17 mouse cellular contexts compared by ENCODE assay signal in genomic region chr17:46056288-46056687, GRCm38 (mm10). TPM values are rescaled to one million over a fixed set of nuclear protein-coding genes. Genes with fewer than 3 reads are reported as not detected.
A peak's percentile ranks its signal among the peaks of the same experiment; 100 is the strongest.
DNase-seq lines count a peak whose midpoint lies in the region; ATAC-seq and TF ChIP-seq lines count a peak whose summit lies in the region.
"Had no signal": no experiment of that assay in that cellular context is flagged by ENCODE, and none has a peak within 500 bp of the region (broad histone marks: within the 10 kb centered on the region; RNA-seq: fewer than 3 reads in every experiment).

No protein-coding gene starts in this region.

- 61% methylated on average over 7 of the region's 7 CpGs for WGBS in kidney, embryonic 16.5 days
- 81% methylated on average over 7 of the region's 7 CpGs for WGBS in spleen, adult 2 months

- no peak for TF ChIP-seq POLR2A in spleen, adult 2 months (IDR thresholded peaks at IDR 0.05; ENCODE audit: low read depth, low read length)

- no peak overlapping the region for H3K27ac ChIP-seq in kidney, embryonic 16.5 days (ENCODE audit: low read length)
- H3K27ac ChIP-seq in spleen, adult 2 months (ENCODE audit: insufficient read depth, low read length), result peak overlapping the region; percentile 33
- H3K27ac ChIP-seq: forebrain, embryonic 15.5 days; hindbrain, embryonic 15.5 days; neural tube, embryonic 13.5 days had no signal

- H3K27me3 ChIP-seq in kidney, embryonic 16.5 days (ENCODE audit: insufficient read depth, low read length), result no peaks in the 10 kb centered on the region
- H3K27me3 ChIP-seq in spleen, adult 2 months (ENCODE audit: control insufficient read depth, insufficient read depth, low read length), result no peaks in the 10 kb centered on the region
- H3K27me3 ChIP-seq: forebrain, embryonic 15.5 days; hindbrain, embryonic 15.5 days; neural tube, embryonic 13.5 days had no signal

- H3K4me1 ChIP-seq in kidney, embryonic 16.5 days (ENCODE audit: insufficient read depth, low read length), result peaks cover 29% of the 10 kb centered on the region
- H3K4me1 ChIP-seq in spleen, adult 2 months (ENCODE audit: control insufficient read depth, insufficient read depth, insufficient read length), result no peaks in the 10 kb centered on the region; the same call in none of the 2 replicates
- H3K4me1 ChIP-seq: forebrain, embryonic 15.5 days; neural tube, embryonic 13.5 days had no signal

- no peaks in the 10 kb centered on the region for H3K9me3 ChIP-seq in kidney, embryonic 16.5 days (ENCODE audit: low read length)
- H3K9me3 ChIP-seq: forebrain, embryonic 15.5 days; hindbrain, embryonic 15.5 days; neural tube, embryonic 13.5 days had no signal

- DNase-seq in cerebellum, postnatal 10 days, result peak; percentile 66 to 72
- no peak for DNase-seq in cerebellum, adult 18-20 months
- peak; percentile 35 for DNase-seq in kidney, adult 9 months
- DNase-seq in spleen, adult 2 months (ENCODE audit: low read depth in 1 of 2, low spot score in 2 of 2), result no peak
- no peak for DNase-seq in spleen, postnatal 4 days (ENCODE audit: low spot score in 2 of 2)
- DNase-seq in frontal cortex, postnatal 25 days (ENCODE audit: low spot score in 2 of 2), result no peak
- no peak for DNase-seq in heart, postnatal 4 days
- DNase-seq: cerebellum, adult 9-10 months; gastrocnemius, postnatal 14 days; liver; lung, postnatal 4 days; spleen, adult 18-20 months; thymus, adult 2 months had no signal

- ATAC-seq in kidney, embryonic 16.5 days (ENCODE audit: low FRiP score, low TSS enrichment), result no peak
- ATAC-seq: forebrain, embryonic 15.5 days had no signal

- H3K4me3 ChIP-seq in kidney, embryonic 16.5 days (ENCODE audit: low read length), result no peak overlapping the region
- no peak overlapping the region for H3K4me3 ChIP-seq in spleen, adult 2 months (ENCODE audit: extremely low read depth, insufficient read depth, insufficient read length)
- H3K4me3 ChIP-seq: forebrain, embryonic 15.5 days; hindbrain, embryonic 15.5 days; neural tube, embryonic 13.5 days had no signal

- H3K4me2 ChIP-seq in kidney, embryonic 16.5 days (replicated peaks; ENCODE audit: low read depth, low read length), result no peak overlapping the region
- H3K4me2 ChIP-seq: forebrain, embryonic 15.5 days; hindbrain, embryonic 15.5 days; neural tube, embryonic 13.5 days had no signal

- no peak for TF ChIP-seq CTCF in spleen, adult 2 months (IDR thresholded peaks at IDR 0.05; ENCODE audit: extremely low read depth, insufficient read depth, insufficient read length, insufficient replicate concordance)

- H3K36me3 ChIP-seq in kidney, embryonic 16.5 days (ENCODE audit: insufficient read depth, low read length), result no peaks in the 10 kb centered on the region
- no peaks in the 10 kb centered on the region for H3K36me3 ChIP-seq in spleen, adult 2 months (ENCODE audit: control insufficient read depth, insufficient read depth, low read length)
- H3K36me3 ChIP-seq: forebrain, embryonic 15.5 days; hindbrain, embryonic 15.5 days; neural tube, embryonic 13.5 days had no signal

- H3K9ac ChIP-seq in kidney, embryonic 16.5 days (replicated peaks; ENCODE audit: low read length), result no peak overlapping the region
- H3K9ac ChIP-seq: forebrain, embryonic 15.5 days; hindbrain, embryonic 15.5 days; neural tube, embryonic 13.5 days had no signal

RNA-seq across cellular contexts. Expression of gene Vegfa, which starts 24.1 kb away (rescaled TPM):
- polyA plus RNA-seq in kidney, embryonic 16.5 days (2015; fragmentation: Nextera tagmentation; extraction: Ambion mirVana), result 5.7 and 5.9 TPM in 2 replicates
- 92.9 and 106 TPM in 2 replicates for polyA plus RNA-seq in spleen, adult 2 months (2012; rRNA removed)
- 100 to 1,000 TPM; 192 to 209 TPM for total RNA-seq in heart, postnatal 4 days (2021)

RNA-seq across cellular contexts. Expression of gene Mrps18a, which starts 54.5 kb away (rescaled TPM):
- polyA plus RNA-seq in kidney, embryonic 16.5 days (2015; fragmentation: Nextera tagmentation; extraction: Ambion mirVana), result 159 and 162 TPM in 2 replicates
- polyA plus RNA-seq in spleen, adult 2 months (2012; rRNA removed), result 27.4 and 29.7 TPM in 2 replicates
- 100 to 1,000 TPM; 106 to 110 TPM for total RNA-seq in heart, postnatal 4 days (2021)

Comparison
In these comparisons a context has a peak if more than half of its experiments do, and no peak if none do; other contexts are left out.
1. DNase-seq: peak in cerebellum, postnatal 10 days (2 of 2) and kidney, adult 9 months (single experiment); none in cerebellum, adult 18-20 months (0 of 2), spleen, adult 2 months (0 of 2), spleen, postnatal 4 days (0 of 2), frontal cortex, postnatal 25 days (0 of 2) and heart, postnatal 4 days (single experiment).
2. RNA of gene Vegfa, which starts 24.1 kb away (polyA plus RNA-seq): 92.9 to 106 TPM in spleen, adult 2 months; 5.7 to 5.9 TPM in kidney, embryonic 16.5 days; every median in the first group is over 10 times any median in the second.